Mouse (Mus musculus) ES-Bruce4 (cell line): ENCODE measurements around the gene Specc1.

Experiments used
- CTCF ChIP-seq: IDR thresholded peaks from one replicate; pipeline ENCODE4 v1.8.1; 2011; ENCODE audit warnings: low read depth, low read length
- EP300 ChIP-seq: IDR thresholded peaks from 2 replicates; pipeline ENCODE4 v1.6.1; 2011; ENCODE audit warnings: low read depth, low read length; ENCODE audit not compliant: insufficient read depth
- POLR2A ChIP-seq: IDR thresholded peaks from one replicate; pipeline ENCODE4 v1.8.1; 2011; ENCODE audit warnings: low read length; ENCODE audit not compliant: insufficient read depth

DNA sequence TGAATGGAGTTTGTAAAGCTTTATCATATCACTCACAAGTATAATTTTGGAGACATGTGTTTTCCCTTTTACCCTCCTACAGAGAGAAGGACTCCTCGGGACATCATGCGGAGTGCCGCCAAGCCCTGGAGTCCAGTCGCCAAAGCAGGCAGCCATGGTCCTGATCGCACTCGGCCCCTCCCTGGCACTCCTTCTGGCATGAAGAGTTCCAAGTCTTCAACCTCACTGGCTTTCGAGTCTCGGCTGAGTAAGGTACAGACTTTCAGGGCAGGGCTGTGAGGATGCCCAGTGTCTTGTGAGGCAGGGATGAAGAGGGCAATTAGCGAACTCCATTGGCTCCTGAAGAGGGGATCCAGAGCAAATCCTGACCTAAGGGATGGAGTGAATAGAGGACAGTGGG, 72.6 kb downstream of the Specc1 start:
- TF ChIP-seq CTCF (no peak), EP300 (no peak), POLR2A (no peak)
